Mouse (Mus musculus): ENCODE results near the gene Kif19a.

DNA sequence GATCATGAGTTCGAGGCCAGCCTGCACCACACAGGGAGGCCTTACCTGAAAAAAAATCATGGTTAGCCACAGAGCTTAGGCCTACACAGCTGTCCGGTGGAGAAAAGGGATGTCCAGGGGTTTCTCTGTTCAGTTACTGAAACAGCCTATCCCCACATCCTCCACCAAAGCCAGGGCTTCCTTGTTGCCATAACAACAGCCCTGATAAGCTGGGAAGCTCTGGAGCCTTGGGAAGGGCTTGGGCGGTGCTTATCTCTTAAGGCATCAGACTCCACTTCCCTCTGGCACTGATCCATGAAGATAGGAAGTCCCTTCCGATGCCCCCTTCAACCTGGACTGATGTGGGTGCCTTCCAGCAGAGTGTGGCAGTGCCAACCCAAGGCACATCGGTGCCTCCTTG lies 68.0 kb downstream of the Kif19a start:
- TF ChIP-seq CTCF (IDR thresholded peaks at IDR 0.05; ENCODE audit: borderline replicate concordance, insufficient read depth, low read depth, low read length) = no peak
- TF ChIP-seq POLR2A (IDR thresholded peaks at IDR 0.05; ENCODE audit: borderline replicate concordance, insufficient read depth, low read length) = no peak

Measured in cerebellum, adult 2 months (tissue).